Comparison of ENCODE assay signal across 24 mouse cellular contexts in the genomic region with DNA sequence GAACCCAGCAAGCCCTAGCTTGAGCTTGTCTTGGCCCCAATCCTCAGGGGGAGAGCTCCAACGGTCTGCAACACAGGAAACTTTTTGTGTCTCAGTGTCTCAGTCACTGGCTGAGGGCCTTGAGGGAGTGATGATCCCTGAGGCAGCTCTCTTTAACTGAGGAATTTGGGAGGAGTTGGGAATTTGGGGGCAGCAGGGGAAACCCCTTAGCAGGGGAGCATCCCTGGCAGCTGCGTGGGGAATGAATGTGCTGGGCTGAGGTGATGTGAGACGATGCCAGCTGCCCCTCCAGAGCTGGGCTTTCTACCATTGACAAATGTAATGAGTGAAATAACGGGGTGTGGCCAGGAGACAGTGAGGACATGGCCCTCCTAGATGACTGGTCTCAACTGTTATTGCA. TPM values are rescaled to one million over a fixed set of nuclear protein-coding genes. Genes with fewer than 3 reads are reported as not detected.
"Had no signal": no experiment of that assay in that cellular context is flagged by ENCODE, and none has a peak within 500 bp of the region (broad histone marks: within the 10 kb centered on the region; RNA-seq: fewer than 3 reads in every experiment).

No protein-coding gene starts in this region.

- H3K27ac ChIP-seq: kidney, postnatal 0 days; layer of hippocampus, adult 2 months; left cerebral cortex, adult 2 months; liver, embryonic 14.5 days; lung, embryonic 15.5 days; neural tube, embryonic 12.5 days; neural tube, embryonic 15.5 days; stomach, embryonic 15.5 days had no signal

- H3K9me3 ChIP-seq: lung, embryonic 15.5 days; neural tube, embryonic 12.5 days; neural tube, embryonic 15.5 days; stomach, embryonic 15.5 days had no signal

- H3K27me3 ChIP-seq: lung, embryonic 15.5 days; neural tube, embryonic 12.5 days; neural tube, embryonic 15.5 days; stomach, embryonic 15.5 days had no signal

- H3K36me3 ChIP-seq: lung, embryonic 15.5 days; neural tube, embryonic 12.5 days; neural tube, embryonic 15.5 days; stomach, embryonic 15.5 days had no signal

- DNase-seq: kidney, adult 2 months; kidney, postnatal 25 days; layer of hippocampus, adult 9-11 months; lung, adult 18-20 months; lung, postnatal 10 days; lung, postnatal 4 days; midbrain, embryonic 14.5 days; retina, postnatal 1 day; right cerebral cortex, postnatal 25 days; spleen, adult 18-20 months; thymus, postnatal 25 days had no signal

- ATAC-seq: intestine, postnatal 0 days had no signal

- H3K4me1 ChIP-seq: neural tube, embryonic 12.5 days had no signal

- H3K4me3 ChIP-seq: layer of hippocampus, adult 2 months; left cerebral cortex, adult 2 months; lung, embryonic 15.5 days; neural tube, embryonic 12.5 days; neural tube, embryonic 15.5 days; stomach, embryonic 15.5 days had no signal

- H3K4me2 ChIP-seq: lung, embryonic 15.5 days; midbrain, embryonic 11.5 days; neural tube, embryonic 12.5 days; neural tube, embryonic 15.5 days; stomach, embryonic 15.5 days had no signal

- H3K9ac ChIP-seq: liver, embryonic 14.5 days; lung, embryonic 15.5 days; neural tube, embryonic 12.5 days; neural tube, embryonic 15.5 days; stomach, embryonic 15.5 days had no signal

RNA-seq across cellular contexts. Expression of a gene that starts 39.9 kb away (rescaled TPM):
- total RNA-seq: liver, adult 2 months; megakaryocyte progenitor cell, adult 5-6 weeks; megakaryocyte-erythroid progenitor cell, adult 5-6 weeks had no signal
- polyA plus RNA-seq: liver, adult 2 months had no signal
